ENCODE assay signal across 22 mouse cellular contexts in genomic region chrX:143105866-143106265, GRCm38 (mm10). TPM values are rescaled to one million over a fixed set of nuclear protein-coding genes. Genes with fewer than 3 reads are reported as not detected.
"Had no signal": no experiment of that assay in that cellular context is flagged by ENCODE, and none has a peak within 500 bp of the region (broad histone marks: within the 10 kb centered on the region; RNA-seq: fewer than 3 reads in every experiment).

No protein-coding gene starts in this region.

- H3K4me2 ChIP-seq: kidney, embryonic 15.5 days; limb, embryonic 13.5 days; liver, embryonic 13.5 days; lung, embryonic 15.5 days; midbrain, embryonic 13.5 days; neural tube, embryonic 13.5 days had no signal

- H3K27me3 ChIP-seq: liver, embryonic 13.5 days; lung, embryonic 15.5 days; midbrain, embryonic 13.5 days; neural tube, embryonic 13.5 days had no signal

- DNase-seq: kidney, adult 8-10 months; kidney, postnatal 10 days; kidney, postnatal 36 days; layer of hippocampus, postnatal 36 days; liver; liver, embryonic 13.5 days; lung, postnatal 10 days; lung, postnatal 36 days; thymus, adult 18-20 months; thymus, postnatal 36 days had no signal

- H3K4me1 ChIP-seq: kidney, embryonic 15.5 days; limb, embryonic 10.5 days; limb, embryonic 13.5 days; liver, embryonic 13.5 days; lung, embryonic 15.5 days; megakaryocyte, embryonic 14.5 days; midbrain, embryonic 10.5 days; midbrain, embryonic 13.5 days; neural tube, embryonic 13.5 days had no signal

- H3K4me3 ChIP-seq: kidney, embryonic 15.5 days; left cerebral cortex, adult 2 months; limb, embryonic 10.5 days; limb, embryonic 13.5 days; liver, embryonic 13.5 days; lung, embryonic 15.5 days; megakaryocyte, embryonic 14.5 days; midbrain, embryonic 10.5 days; midbrain, embryonic 13.5 days; myocyte; neural tube, embryonic 13.5 days had no signal

- H3K9me3 ChIP-seq: kidney, embryonic 15.5 days; limb, embryonic 10.5 days; limb, embryonic 13.5 days; liver, embryonic 13.5 days; lung, embryonic 15.5 days; megakaryocyte, embryonic 14.5 days; midbrain, embryonic 10.5 days; midbrain, embryonic 13.5 days; neural tube, embryonic 13.5 days had no signal

- H3K9ac ChIP-seq: kidney, embryonic 15.5 days; limb, embryonic 13.5 days; liver, embryonic 13.5 days; lung, embryonic 15.5 days; midbrain, embryonic 13.5 days; neural tube, embryonic 13.5 days had no signal

- H3K27ac ChIP-seq: kidney, embryonic 15.5 days; left cerebral cortex, adult 2 months; limb, embryonic 10.5 days; limb, embryonic 13.5 days; liver, embryonic 13.5 days; lung, embryonic 15.5 days; midbrain, embryonic 10.5 days; midbrain, embryonic 13.5 days; neural tube, embryonic 13.5 days had no signal

- H3K36me3 ChIP-seq: kidney, embryonic 15.5 days; limb, embryonic 10.5 days; limb, embryonic 13.5 days; liver, embryonic 13.5 days; lung, embryonic 15.5 days; midbrain, embryonic 10.5 days; midbrain, embryonic 13.5 days; neural tube, embryonic 13.5 days had no signal

- ATAC-seq: midbrain, embryonic 13.5 days; midbrain, embryonic 16.5 days had no signal

RNA-seq across cellular contexts. Expression of gene Rtl9, which starts 6.5 kb away (rescaled TPM):
- total RNA-seq: neutrophil, adult 5-6 weeks had no signal
- polyA plus RNA-seq: liver, embryonic 13.5 days had no signal
